Mouse (Mus musculus): ENCODE measurements around the gene Kxd1.

DNA sequence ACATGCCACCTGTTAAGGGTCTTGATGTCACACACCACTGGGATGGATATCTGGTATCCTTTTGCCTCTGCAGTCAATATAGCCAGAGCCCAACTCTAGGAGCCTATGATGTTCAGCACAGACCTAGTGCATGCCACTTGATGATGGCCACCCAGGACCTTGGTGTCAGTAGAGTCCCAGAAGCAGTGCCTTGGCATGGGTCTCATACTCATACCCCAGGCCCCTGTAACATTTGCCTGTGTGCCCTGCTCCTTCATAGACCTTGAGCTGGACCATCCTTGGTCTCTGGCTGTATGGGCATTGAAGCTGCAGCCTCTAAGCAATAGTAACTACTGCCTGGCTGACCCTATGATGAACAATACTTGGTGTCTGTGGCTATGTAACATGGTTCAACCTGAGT is 46.5 kb upstream of the Kxd1 start:
- no peak for TF ChIP-seq CTCF (IDR thresholded peaks at IDR 0.05; ENCODE audit: borderline replicate concordance, insufficient read depth, low read depth, low read length)
- no peak for TF ChIP-seq POLR2A (IDR thresholded peaks at IDR 0.05; ENCODE audit: borderline replicate concordance, insufficient read depth, low read length)
